Mouse (Mus musculus) cerebellum, adult 2 months (tissue): ENCODE data around the gene Ltb4r2. TPM values are rescaled to one million over a fixed set of nuclear protein-coding genes. Genes with fewer than 3 reads are reported as not detected.

Source experiments
- DNase-seq, 2 experiments: peaks; one replicate each; pipeline ENCODE4 v3.0.0; 2021
- H3K27ac ChIP-seq: fragments of 200-500 bp; 2 replicates; pipeline ENCODE4 v1.5.1; 2012; ENCODE audit warnings: low read length, control low read depth, inconsistent platforms; ENCODE audit not compliant: insufficient read depth
- H3K27me3 ChIP-seq: fragments of 200-500 bp; 2 replicates; pipeline ENCODE4 v1.6.1; 2012; ENCODE audit warnings: inconsistent platforms, mild to moderate bottlenecking, low read length, moderate library complexity; ENCODE audit not compliant: control insufficient read depth, insufficient read depth
- H3K4me1 ChIP-seq: fragments of 200-500 bp; 2 replicates; pipeline ENCODE4 v1.6.1; 2011; ENCODE audit warnings: low read length; ENCODE audit not compliant: control insufficient read depth, insufficient read depth
- H3K4me3 ChIP-seq: fragments of 200-500 bp; replicated peaks from 2 replicates; pipeline ENCODE3; 2011; ENCODE audit warnings: mild to moderate bottlenecking, low read depth, low read length, control low read depth; ENCODE audit not compliant: insufficient read depth
- CTCF ChIP-seq: fragments of 200-500 bp; IDR thresholded peaks from 2 replicates; pipeline ENCODE4 v1.5.1; 2011; ENCODE audit warnings: low read depth, mild to moderate bottlenecking, control low read depth, low read length, moderate library complexity, borderline replicate concordance; ENCODE audit not compliant: insufficient read depth
- POLR2A ChIP-seq: fragments of 200-500 bp; IDR thresholded peaks from 2 replicates; pipeline ENCODE4 v1.6.1; 2011; ENCODE audit warnings: low read length, control low read depth, borderline replicate concordance; ENCODE audit not compliant: insufficient read depth
- WGBS: fragments of 180-500 bp; shearing (Covaris S2); methylation state at CpG from one replicate; pipeline ENCODE4 v1.1.7; 2018; 5-methylcytosine and 5-hydroxymethylcytosine counted together
- polyA plus RNA-seq: library from polyadenylated mRNA; depleted of rRNA; stranded (reverse); fragments of >200 nt; gene quantifications from 2 replicates; pipeline ENCODE4 v1.2.3, GENCODE M21; 2012

The Ltb4r2 gene
- polyA plus RNA-seq, 1 experiment: 0.07 TPM

DNA sequence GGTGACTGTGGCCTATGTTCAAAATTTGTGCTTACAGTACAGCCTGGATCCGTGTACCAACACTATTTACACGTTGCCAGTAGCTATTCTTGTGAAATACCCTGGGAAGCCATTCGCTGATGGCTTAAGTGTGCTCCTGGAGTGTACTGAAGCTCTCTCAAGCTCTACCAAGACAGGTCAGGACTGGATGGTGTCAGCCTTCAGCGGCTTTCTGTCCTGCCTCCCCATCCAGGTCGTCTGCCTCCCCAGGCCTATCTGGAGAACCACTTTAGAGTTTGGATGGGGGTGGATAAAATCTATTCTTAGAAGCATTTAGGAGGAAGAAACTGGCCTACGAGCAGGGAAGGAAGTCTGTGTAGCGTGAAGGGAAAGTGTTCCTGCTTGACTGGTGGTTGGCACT, 1.9 kb downstream of the Ltb4r2 start:
- 82% methylated on average over 7 of the region's 7 CpGs for WGBS
- Histone ChIP-seq H3K4me1 (peaks cover 6% of the 10 kb centered on the region; the same call in 1 of the 2 replicates), H3K4me3 (no peak overlapping the region), H3K27ac (no peak overlapping the region), H3K27me3 (no peaks in the 10 kb centered on the region)
- TF ChIP-seq POLR2A: no peak
- no peak for TF ChIP-seq CTCF
- DNase-seq: no peak

DNA sequence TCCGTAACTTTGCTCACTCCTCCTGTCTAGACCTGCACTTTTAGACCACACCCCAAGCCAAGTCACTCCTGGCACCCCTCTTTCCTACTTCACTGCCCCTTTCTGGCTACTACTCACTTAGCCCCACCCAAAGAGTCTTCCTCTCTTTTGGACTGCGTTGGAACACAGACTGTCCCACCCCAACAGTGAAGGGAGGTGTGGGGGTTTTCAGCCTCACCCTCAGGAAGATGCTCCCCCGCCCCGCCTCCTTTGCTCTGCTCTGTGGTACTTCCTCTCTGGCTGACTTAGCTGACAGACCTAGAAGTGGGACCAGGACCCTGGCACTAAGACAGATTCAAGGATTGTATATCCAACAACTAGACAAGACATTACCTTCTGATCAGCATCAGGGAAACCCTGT, 4.5 kb downstream of the Ltb4r2 start, which contains the start of gene Ltb4r1:
TSS of gene Ltb4r1 (plus strand) at position 267 of the 400 bp plus-strand sequence.
- no peak for TF ChIP-seq CTCF
- TF ChIP-seq POLR2A: no peak
- DNase-seq: no peak
- H3K27me3 ChIP-seq: no peaks in the 10 kb centered on the region
- H3K27ac ChIP-seq: no peak within 1 kb of the TSS
- WGBS: 74% methylated on average over 4 of the region's 4 CpGs
- peaks cover 6% of the 10 kb centered on the region; the same call in 1 of the 2 replicates for H3K4me1 ChIP-seq
- H3K4me3 ChIP-seq: no peak within 1 kb of the TSS

- Histone ChIP-seq H3K4me3 (peak overlapping the region; percentile 24), H3K27ac (peak overlapping the region; percentile 29), H3K27me3 (no peaks in the 10 kb centered on the region), H3K4me1 (peaks cover 4% of the 10 kb centered on the region; the same call in 1 of the 2 replicates)
- 6% methylated on average over 52 of the region's 52 CpGs for WGBS
- DNase-seq: peak; percentile 80 to 83
- no peak for TF ChIP-seq POLR2A
- TF ChIP-seq CTCF: peak; percentile 42
These were observed 6.5 kb downstream of the Ltb4r2 start for GRCm38 (mm10) chr14:55767519-55768414.

- no peak overlapping the region for H3K4me3 ChIP-seq
- H3K4me1 ChIP-seq: peaks cover 4% of the 10 kb centered on the region; the same call in 1 of the 2 replicates
- no peak overlapping the region for H3K27ac ChIP-seq
- TF ChIP-seq POLR2A (no peak), CTCF (no peak)
- WGBS: 93% methylated on average over 6 of the region's 6 CpGs
- no peak for DNase-seq
- H3K27me3 ChIP-seq: no peaks in the 10 kb centered on the region
These were observed 7.3 kb downstream of the Ltb4r2 start for GRCm38 (mm10) chr14:55768555-55768954.

DNA sequence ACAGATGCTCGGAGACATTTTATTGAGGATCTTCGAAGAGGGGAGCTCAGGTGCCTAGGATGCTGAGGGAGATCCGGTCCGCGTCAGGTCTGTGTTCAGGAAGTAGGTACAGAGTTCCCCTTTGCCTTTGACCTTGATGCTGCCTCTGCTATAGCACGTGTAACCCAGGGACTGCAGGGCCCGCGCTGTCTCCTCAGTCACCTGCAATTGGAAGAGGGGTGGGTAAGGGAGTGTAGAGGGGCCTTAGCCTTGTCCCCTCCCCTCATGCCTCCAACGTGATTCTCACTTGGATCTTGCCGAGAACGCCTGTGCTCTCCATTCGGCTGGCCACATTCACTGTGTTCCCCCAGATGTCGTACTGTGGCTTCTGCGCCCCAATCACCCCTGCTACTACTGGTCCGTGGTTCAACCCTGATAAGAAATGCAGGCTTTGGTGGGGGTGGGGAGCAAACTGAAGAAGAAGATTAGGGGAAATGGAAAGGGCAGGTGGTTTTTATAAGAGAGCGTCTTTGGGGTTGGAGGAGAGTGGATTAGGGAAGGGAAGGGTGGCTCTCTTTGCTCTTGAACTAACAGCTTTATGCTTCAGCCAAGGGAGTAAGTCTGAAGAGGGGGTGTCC, 8.0 kb downstream of the Ltb4r2 start:
- H3K27ac ChIP-seq: no peak overlapping the region
- H3K4me1 ChIP-seq: peaks cover 4% of the 10 kb centered on the region; the same call in 1 of the 2 replicates
- H3K27me3 ChIP-seq: no peaks in the 10 kb centered on the region
- H3K4me3 ChIP-seq: no peak overlapping the region
- DNase-seq: no peak
- no peak for TF ChIP-seq POLR2A
- TF ChIP-seq CTCF: no peak
- 87% methylated on average over 16 of the region's 16 CpGs for WGBS

- TF ChIP-seq POLR2A: no peak
- TF ChIP-seq CTCF: no peak
- no peaks in the 10 kb centered on the region for H3K4me1 ChIP-seq
- H3K27ac ChIP-seq: no peak overlapping the region
- WGBS: 81% methylated on average over 7 of the region's 7 CpGs
- no peak overlapping the region for H3K4me3 ChIP-seq
- peak in 1 of 2 experiments; percentile 3 for DNase-seq
- no peaks in the 10 kb centered on the region for H3K27me3 ChIP-seq
These were observed 15.5 kb downstream of the Ltb4r2 start for GRCm38 (mm10) chr14:55776711-55777110.

- no peaks in the 10 kb centered on the region for H3K4me1 ChIP-seq
- DNase-seq: no peak
- TF ChIP-seq POLR2A (no peak), CTCF (no peak)
- H3K27me3 ChIP-seq: no peaks in the 10 kb centered on the region
- no peak overlapping the region for H3K27ac ChIP-seq
- no peak overlapping the region for H3K4me3 ChIP-seq
- 65% methylated on average over 3 of the region's 3 CpGs for WGBS
These were observed 15.9 kb downstream of the Ltb4r2 start for GRCm38 (mm10) chr14:55777176-55777575.
